Mouse (Mus musculus): ENCODE data around the gene Glis2. TPM values are rescaled to one million over a fixed set of nuclear protein-coding genes. Genes with fewer than 3 reads are reported as not detected.

Gene Glis2
- total and polyA plus RNA-seq, 3 experiments: 0.59 to 3.3 (median 2.5) TPM

GRCm38 (mm10) chr16:4627105-4627504 is 32.6 kb downstream of the Glis2 start:
- in situ Hi-C loops (cut with MboI; ENCODE audit: low pct_ligation_motif_present, low pct_unique_long_range_greater_than_20kb, low sequenced_read_pairs) (loop anchor here (25.0 kb wide), 1 partner anchor 510 kb away; the partner anchor contains the start of genes Ppl and Sec14l5), dilution Hi-C loops (cut with MboI; ENCODE audit: extremely low pct_ligation_motif_present, extremely low pct_unique_long_range_greater_than_20kb, low sequenced_read_pairs) (no loop called here)
- no peaks in the 10 kb centered on the region for H3K27me3 ChIP-seq (replicated peaks)

GRCm38 (mm10) chr16:4628898-4629419 is 34.4 kb downstream of the Glis2 start:
- dilution Hi-C loops (cut with MboI; ENCODE audit: extremely low pct_ligation_motif_present, extremely low pct_unique_long_range_greater_than_20kb, low sequenced_read_pairs) (no loop called here), in situ Hi-C loops (cut with MboI; ENCODE audit: low pct_ligation_motif_present, low pct_unique_long_range_greater_than_20kb, low sequenced_read_pairs) (loop anchor here (25.0 kb wide), 1 partner anchor 508 kb away; the partner anchor contains the start of genes Ppl and Sec14l5)
- TF ChIP-seq ZC3H11A (IDR thresholded peaks at IDR 0.05; ENCODE audit: low read depth, low read length) (no peak), MEF2A (IDR thresholded peaks at IDR 0.05; ENCODE audit: borderline replicate concordance, low read depth, low read length) (no peak), RAD21 (IDR thresholded peaks at IDR 0.05; ENCODE audit: low read depth, low read length) (no peak), CHD2 (IDR thresholded peaks at IDR 0.05; ENCODE audit: low read length) (no peak), UBTF (IDR thresholded peaks at IDR 0.05; ENCODE audit: low read depth, low read length) (no peak), SIN3A (IDR thresholded peaks at IDR 0.05; ENCODE audit: low read length) (no peak), JUN (IDR thresholded peaks at IDR 0.05; ENCODE audit: insufficient read depth, low read depth, low read length) (no peak)
- no peak overlapping the region for H3K4me2 ChIP-seq (ENCODE audit: insufficient read depth, low read depth, poor library complexity, severe bottlenecking)
- peaks cover 3 to 33% of the 10 kb centered on the region in 2 experiments; a peak in 2 of 4 replicates for H3K4me1 ChIP-seq (ENCODE audit: control insufficient read depth in 1 of 2, insufficient read depth in 2 of 2)
- DNase-seq (ENCODE audit: extremely low read depth): no peak
- no peak overlapping the region for H3K9ac ChIP-seq (ENCODE audit: insufficient read depth, low read depth)
- peaks cover 66 to 83% of the 10 kb centered on the region in 2 experiments for H3K36me3 ChIP-seq (replicated peaks in 1 of 2; ENCODE audit: control insufficient read depth in 1 of 2, insufficient read depth in 1 of 2, low read length in 1 of 2)
- no peaks in the 10 kb centered on the region for H3K27me3 ChIP-seq (replicated peaks)
- no peaks in the 10 kb centered on the region for H3K9me3 ChIP-seq (replicated peaks; ENCODE audit: low read length)
- H3K79me2 ChIP-seq (replicated peaks; ENCODE audit: control insufficient read depth, extremely low read depth, insufficient read depth, poor library complexity, severe bottlenecking): peaks cover 5% of the 10 kb centered on the region
- no peak overlapping the region for H3K27ac ChIP-seq (ENCODE audit: insufficient read depth, low read depth)
- no peak overlapping the region for H3K4me3 ChIP-seq (replicated peaks in 1 of 3; ENCODE audit: low read depth in 2 of 3, low read length in 2 of 3, poor library complexity in 1 of 3)

More at GRCm38 (mm10) chr16:4627105-4627504, 32.6 kb downstream of the Glis2 start:
- Histone ChIP-seq H3K4me3 (replicated peaks in 1 of 3; ENCODE audit: low read depth in 2 of 3, low read length in 2 of 3, poor library complexity in 1 of 3) (no peak overlapping the region), H3K4me1 (ENCODE audit: control insufficient read depth in 1 of 2, insufficient read depth in 2 of 2) (peaks cover 13 to 50% of the 10 kb centered on the region in 2 experiments), H3K9ac (ENCODE audit: insufficient read depth, low read depth) (no peak overlapping the region), H3K36me3 (replicated peaks in 1 of 2; ENCODE audit: control insufficient read depth in 1 of 2, insufficient read depth in 1 of 2, low read length in 1 of 2) (peaks cover 49 to 75% of the 10 kb centered on the region in 2 experiments), H3K9me3 (replicated peaks; ENCODE audit: low read length) (no peaks in the 10 kb centered on the region), H3K79me2 (replicated peaks; ENCODE audit: control insufficient read depth, extremely low read depth, insufficient read depth, poor library complexity, severe bottlenecking) (peaks cover 23% of the 10 kb centered on the region), H3K27ac (ENCODE audit: insufficient read depth, low read depth) (no peak overlapping the region), H3K4me2 (ENCODE audit: insufficient read depth, low read depth, poor library complexity, severe bottlenecking) (no peak overlapping the region)
- TF ChIP-seq SMC3 (IDR thresholded peaks at IDR 0.05; ENCODE audit: low read depth, low read length) (no peak), UBTF (IDR thresholded peaks at IDR 0.05; ENCODE audit: low read depth, low read length) (no peak), MAFK (IDR thresholded peaks at IDR 0.05; ENCODE audit: insufficient replicate concordance, low read length) (no peak)
- DNase-seq (ENCODE audit: extremely low read depth): no peak

DNA sequence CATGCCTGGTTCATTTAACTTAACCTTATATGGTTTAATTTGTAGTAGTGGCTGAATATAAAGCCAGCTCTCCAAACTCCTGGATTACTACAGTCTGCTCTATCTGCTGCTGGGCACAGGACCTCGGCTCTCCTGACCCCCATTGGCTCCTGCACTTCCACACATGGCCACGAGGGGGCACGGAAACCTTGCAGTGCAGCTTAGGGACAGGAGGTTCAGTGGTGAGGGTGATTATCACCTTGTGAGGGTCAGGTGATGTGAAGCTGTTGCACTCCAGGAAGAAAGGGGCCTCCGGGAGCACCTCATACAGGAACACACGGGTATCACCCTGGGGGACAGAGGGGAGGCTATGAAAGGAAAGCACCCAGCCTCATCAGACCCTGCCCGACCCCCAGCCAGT is 35.4 kb downstream of the Glis2 start:
- no peak overlapping the region for H3K4me2 ChIP-seq (ENCODE audit: insufficient read depth, low read depth, poor library complexity, severe bottlenecking)
- H3K36me3 ChIP-seq (replicated peaks in 1 of 2; ENCODE audit: control insufficient read depth in 1 of 2, insufficient read depth in 1 of 2, low read length in 1 of 2): peaks cover 75 to 93% of the 10 kb centered on the region in 2 experiments
- no peak overlapping the region for H3K27ac ChIP-seq (ENCODE audit: insufficient read depth, low read depth)
- H3K4me1 ChIP-seq (ENCODE audit: control insufficient read depth in 1 of 2, insufficient read depth in 2 of 2): peaks cover 3 to 31% of the 10 kb centered on the region in 2 experiments; a peak in 2 of 4 replicates
- H3K9me3 ChIP-seq (replicated peaks; ENCODE audit: low read length): no peaks in the 10 kb centered on the region
- dilution Hi-C loops (cut with MboI; ENCODE audit: extremely low pct_ligation_motif_present, extremely low pct_unique_long_range_greater_than_20kb, low sequenced_read_pairs): no loop called here
- DNase-seq (ENCODE audit: extremely low read depth): peak; percentile 79
- in situ Hi-C loops (cut with MboI; ENCODE audit: low pct_ligation_motif_present, low pct_unique_long_range_greater_than_20kb, low sequenced_read_pairs): loop anchor here (5.0 to 25.0 kb wide), 2 partner anchors 42 to 507 kb away; partner anchors contain the start of genes Ppl and Sec14l5
- H3K27me3 ChIP-seq (replicated peaks): no peaks in the 10 kb centered on the region
- TF ChIP-seq USF1 (IDR thresholded peaks at IDR 0.05; ENCODE audit: low read depth, low read length) (0 out of 2 replicates have a peak, but pooled peaks have one; percentile 14), RAD21 (IDR thresholded peaks at IDR 0.05; ENCODE audit: low read depth, low read length) (peak; percentile 94), NRF1 (IDR thresholded peaks at IDR 0.05; ENCODE audit: low read depth, low read length) (0 out of 2 replicates have a peak, but pooled peaks have one; percentile 21), MAX (IDR thresholded peaks at IDR 0.05; ENCODE audit: low read length) (peak; percentile 52; the same call in 1 of the 2 replicates), MEF2A (IDR thresholded peaks at IDR 0.05; ENCODE audit: borderline replicate concordance, low read depth, low read length) (peak; percentile 44; the same call in 1 of the 2 replicates), JUND (conservative IDR thresholded peaks at IDR 0.05; ENCODE audit: low read depth, low read length) (no peak), NELFE (IDR thresholded peaks at IDR 0.05; ENCODE audit: low read depth, low read length) (peak; percentile 44; the same call in 1 of the 2 replicates), BHLHE40 (IDR thresholded peaks at IDR 0.05; ENCODE audit: low read depth, low read length) (peak; percentile 62), POLR2A (IDR thresholded peaks at IDR 0.05; ENCODE audit: low read depth, low read length) (0 out of 2 replicates have a peak, but pooled peaks have one; percentile 19), MAZ (IDR thresholded peaks at IDR 0.05; ENCODE audit: low read depth, low read length) (0 out of 2 replicates have a peak, but pooled peaks have one; percentile 67), SMC3 (IDR thresholded peaks at IDR 0.05; ENCODE audit: low read depth, low read length) (peak; percentile 99), KAT2A (IDR thresholded peaks at IDR 0.05; ENCODE audit: insufficient replicate concordance, low read length) (no peak), MYC (IDR thresholded peaks at IDR 0.05; ENCODE audit: low read depth, low read length) (no peak), CTCF (conservative IDR thresholded peaks at IDR 0.05 in 1 of 2, IDR thresholded peaks at IDR 0.05 in 1 of 2; ENCODE audit: low read depth in 2 of 2, low read length in 2 of 2) (peak; percentile 98 to 99), ZC3H11A (IDR thresholded peaks at IDR 0.05; ENCODE audit: low read depth, low read length) (peak; percentile 71)
- no peak overlapping the region for H3K4me3 ChIP-seq (replicated peaks in 1 of 3; ENCODE audit: low read depth in 2 of 3, low read length in 2 of 3, poor library complexity in 1 of 3)
- H3K79me2 ChIP-seq (replicated peaks; ENCODE audit: control insufficient read depth, extremely low read depth, insufficient read depth, poor library complexity, severe bottlenecking): no peaks in the 10 kb centered on the region
- H3K9ac ChIP-seq (ENCODE audit: insufficient read depth, low read depth): no peak overlapping the region

Measured in CH12.LX (cell line).